Mouse (Mus musculus): ENCODE results near the gene Ubtd1.

Ubtd1 gene

DNA sequence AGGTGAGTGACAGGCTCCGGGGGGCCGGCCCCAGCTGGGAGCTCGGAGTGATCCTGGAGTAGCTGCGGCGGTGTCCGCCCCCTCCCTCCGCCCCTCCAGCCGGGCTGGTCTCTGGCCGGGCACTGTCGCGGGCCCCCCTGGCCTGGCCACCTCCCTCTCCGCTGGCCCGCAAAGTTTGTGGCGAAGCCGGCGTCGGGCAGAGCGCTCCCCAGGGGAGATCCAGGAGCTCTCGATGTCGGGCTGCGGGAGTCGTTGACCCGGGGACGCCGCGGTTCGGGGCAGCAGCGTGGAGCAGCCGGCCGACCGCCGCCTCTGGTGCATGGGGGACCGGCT, at the start of gene Ubtd1:
Gene Ubtd1, plus strand, starts transcription at position 169 of the 333 bp plus-strand sequence.
- DNase-seq: no peak

DNA sequence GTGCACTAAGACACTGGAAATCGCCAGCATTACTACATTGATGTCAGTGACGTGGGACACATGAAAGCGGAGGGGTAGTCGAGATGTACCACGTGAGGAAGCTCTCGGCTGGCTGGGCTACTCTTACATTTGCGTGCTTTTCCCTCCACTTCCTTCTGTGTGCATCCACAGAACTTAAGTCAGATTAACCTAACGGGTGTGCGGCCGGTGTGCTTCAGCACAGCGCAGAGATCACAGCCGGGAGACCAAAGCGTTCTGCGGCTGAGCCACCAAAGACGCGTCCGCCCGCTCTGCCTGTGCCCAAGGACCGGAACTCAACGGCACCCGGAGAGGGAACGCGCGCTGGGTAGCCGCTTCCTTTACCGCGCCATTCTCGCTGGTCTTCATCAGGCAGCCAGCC, 48.9 kb upstream of the Ubtd1 start:
- no peak for DNase-seq

DNA sequence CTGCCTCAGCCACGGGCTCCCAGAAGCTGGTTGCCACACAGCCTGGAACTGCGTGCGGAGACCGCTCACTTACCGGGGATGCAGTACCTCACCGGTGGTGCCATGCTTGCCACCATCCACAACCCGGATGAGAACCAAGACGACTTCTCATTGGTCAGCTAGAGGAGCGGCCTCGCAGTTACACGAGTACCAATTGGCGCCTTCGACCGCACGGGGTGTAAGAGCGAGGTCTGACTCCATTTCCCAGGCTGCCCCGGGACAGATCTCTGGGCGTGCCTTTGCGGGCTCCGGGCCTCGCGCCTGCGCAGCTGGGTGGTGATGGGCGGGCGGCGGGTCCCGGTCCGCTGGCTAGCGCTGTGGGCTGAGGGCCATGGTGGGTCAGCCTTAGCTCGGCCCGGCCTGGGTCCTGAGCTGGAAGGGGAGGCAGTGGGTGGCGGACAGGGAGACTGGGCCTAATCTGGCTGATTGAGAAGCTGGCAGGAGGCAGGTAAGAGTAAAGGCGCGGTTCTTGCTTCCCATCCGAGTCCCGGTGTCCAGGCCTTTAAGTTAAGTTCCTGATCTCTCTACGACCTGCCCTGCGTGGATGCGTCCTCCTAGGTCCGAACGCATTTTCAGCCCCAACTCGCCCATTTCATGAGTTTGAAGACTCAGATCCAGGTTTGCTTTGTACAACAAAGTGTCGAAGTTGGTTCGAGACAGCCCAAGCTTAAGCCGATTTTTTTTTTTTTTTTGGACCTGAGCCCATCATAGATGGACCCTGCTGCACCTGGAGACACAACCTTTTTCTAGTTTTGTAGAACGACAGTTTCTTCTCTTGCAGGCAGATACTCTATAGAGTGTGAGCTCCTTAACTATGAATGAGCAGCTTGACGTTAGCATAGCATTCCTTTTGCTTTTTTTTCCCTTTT, 48.1 kb upstream of the Ubtd1 start, which contains the start of the genes Exosc1 and Zdhhc16:
Gene Exosc1, minus strand, starts transcription at position 245 of the 908 bp plus-strand sequence.
Gene Zdhhc16, plus strand, starts transcription at position 302 of the 908 bp plus-strand sequence.
- DNase-seq: peak; percentile 96 to 98

DNA sequence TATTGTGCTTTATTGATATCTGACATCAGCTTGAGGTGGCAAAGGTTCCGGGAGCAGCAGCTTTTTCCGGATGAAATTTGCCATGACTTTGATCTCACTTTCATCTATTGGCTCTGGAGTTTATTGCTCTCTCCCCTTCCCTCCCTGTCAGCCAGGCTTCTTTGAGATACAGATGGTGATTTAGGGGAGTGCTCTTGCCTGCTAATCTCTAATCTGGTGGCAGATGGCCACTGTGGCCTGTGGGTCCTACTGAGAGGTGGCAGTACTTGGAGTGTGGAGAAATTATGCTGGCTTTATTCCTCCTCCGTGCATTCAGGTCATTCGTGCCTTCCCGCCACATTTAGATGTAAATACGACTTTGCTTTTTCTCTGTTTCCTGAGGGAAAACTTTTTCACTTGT, 47.4 kb upstream of the Ubtd1 start:
- no peak for DNase-seq

DNA sequence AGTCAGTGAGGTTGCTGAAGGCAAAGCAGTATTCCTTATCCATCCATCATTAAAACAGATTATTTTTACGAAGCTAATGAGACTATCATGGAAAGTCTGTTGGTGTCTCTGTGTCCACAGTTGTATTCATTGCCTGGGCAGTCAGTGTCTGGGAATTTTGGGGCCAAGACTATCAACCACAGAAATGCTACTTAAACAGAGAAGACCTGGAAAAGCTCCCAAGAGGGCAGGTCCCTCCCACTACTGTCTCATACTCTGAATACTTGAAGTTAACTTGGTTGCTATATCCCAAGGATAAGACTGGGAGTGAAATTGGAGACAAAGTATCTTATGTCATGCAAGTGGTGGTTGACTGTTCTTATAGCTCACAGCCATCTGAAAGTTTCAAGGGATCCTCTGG, 45.6 kb upstream of the Ubtd1 start:
- DNase-seq: no peak

DNA sequence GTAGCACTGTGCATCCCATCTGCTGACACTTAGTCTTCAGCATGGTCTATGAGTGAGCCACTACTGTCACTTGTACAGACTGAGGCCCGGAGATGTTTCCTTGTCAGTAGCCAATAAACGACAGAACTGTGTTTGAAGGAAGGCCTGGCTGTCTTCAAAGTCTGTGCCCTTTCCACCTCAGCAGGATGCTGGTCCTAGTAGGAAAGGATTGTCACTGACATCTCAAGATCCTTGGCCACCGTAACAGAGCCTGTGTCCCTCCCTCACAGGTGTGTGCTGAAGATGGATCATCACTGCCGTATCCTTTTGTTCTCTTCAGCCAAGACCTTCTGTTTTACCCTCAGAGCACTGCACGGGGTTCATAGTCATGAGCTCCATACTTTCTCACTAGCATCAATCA, 43.0 kb upstream of the Ubtd1 start:
- no peak for DNase-seq

DNA sequence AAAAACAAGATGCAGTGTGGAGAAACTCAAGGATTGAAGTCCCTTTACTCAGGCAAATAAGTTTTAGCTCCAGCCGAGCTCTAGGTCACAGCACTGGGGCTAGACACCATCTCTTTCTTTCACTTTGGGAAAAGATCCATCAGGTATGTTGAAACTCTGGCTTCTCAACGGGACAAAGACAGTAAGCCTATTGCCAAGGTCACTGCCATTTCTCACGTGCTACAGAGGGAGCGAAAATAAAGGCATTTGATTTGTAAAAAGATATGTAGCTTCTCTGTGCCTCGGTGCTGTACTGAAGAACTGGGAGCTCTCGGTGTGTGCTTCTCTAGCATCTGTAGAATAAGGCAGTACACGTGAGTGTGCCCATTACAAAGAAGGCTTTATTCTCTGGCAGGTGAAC, 37.7 kb upstream of the Ubtd1 start:
- DNase-seq: no peak

DNA sequence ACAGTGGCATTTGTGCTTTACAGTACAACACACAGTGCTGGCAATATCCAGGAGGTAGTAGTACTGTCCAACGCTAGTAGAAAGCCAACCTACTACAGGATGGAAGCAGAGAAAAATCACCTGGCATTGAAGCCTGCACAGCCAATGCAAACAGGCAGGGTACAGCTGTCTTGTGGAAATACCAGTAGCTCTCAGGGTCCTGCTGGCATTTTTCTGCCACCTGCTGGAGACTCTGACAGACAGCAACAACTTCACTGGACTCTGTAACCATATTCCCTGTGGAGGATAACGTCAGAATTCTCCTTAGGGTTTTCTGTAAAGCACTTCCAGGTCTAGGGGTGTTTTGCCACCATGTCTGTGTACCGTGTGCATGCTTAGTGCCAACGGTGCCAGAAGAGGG, 29.3 kb upstream of the Ubtd1 start:
- DNase-seq: peak in 1 of 2 experiments; percentile 17

DNA sequence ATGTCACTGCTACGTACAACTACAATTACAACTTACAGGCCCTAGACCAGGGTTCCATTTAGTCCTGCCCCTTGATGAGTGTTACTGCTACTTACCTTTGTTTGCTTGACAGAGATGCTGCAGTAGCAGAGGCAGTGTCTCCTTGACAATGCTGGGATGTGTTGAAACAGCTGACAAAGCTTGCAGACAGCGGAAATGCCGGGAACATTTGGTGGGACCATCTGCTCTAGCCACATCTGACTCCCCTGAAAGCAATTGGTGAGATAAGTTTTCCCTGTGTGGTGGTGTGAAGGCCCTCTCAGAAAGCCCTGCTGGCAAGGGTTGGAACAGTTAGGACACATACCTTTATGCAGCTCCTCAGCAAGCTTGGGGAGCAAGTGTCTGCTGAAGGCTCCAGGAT, 28.0 kb upstream of the Ubtd1 start:
- DNase-seq: no peak

DNA sequence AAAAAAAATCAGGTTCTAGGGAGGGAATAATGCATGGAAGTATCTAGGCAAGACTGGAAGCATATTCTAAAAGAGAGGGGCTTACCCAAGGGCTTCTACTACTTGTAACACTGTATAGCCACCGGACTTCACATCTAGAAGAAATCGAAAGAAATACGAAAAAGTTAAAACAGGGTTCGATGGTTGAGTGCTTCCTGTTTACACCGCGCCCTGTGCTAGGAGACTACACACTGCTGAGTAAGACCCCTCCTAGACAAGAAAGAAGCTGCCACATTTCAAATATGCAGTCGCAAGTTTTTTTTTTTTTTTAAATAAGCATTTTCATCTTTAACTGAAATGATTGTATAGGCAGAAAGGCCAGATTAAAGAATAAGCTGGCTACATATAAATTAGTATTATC, 11.9 kb upstream of the Ubtd1 start:
- peak in 1 of 2 experiments; percentile 17 for DNase-seq

DNA sequence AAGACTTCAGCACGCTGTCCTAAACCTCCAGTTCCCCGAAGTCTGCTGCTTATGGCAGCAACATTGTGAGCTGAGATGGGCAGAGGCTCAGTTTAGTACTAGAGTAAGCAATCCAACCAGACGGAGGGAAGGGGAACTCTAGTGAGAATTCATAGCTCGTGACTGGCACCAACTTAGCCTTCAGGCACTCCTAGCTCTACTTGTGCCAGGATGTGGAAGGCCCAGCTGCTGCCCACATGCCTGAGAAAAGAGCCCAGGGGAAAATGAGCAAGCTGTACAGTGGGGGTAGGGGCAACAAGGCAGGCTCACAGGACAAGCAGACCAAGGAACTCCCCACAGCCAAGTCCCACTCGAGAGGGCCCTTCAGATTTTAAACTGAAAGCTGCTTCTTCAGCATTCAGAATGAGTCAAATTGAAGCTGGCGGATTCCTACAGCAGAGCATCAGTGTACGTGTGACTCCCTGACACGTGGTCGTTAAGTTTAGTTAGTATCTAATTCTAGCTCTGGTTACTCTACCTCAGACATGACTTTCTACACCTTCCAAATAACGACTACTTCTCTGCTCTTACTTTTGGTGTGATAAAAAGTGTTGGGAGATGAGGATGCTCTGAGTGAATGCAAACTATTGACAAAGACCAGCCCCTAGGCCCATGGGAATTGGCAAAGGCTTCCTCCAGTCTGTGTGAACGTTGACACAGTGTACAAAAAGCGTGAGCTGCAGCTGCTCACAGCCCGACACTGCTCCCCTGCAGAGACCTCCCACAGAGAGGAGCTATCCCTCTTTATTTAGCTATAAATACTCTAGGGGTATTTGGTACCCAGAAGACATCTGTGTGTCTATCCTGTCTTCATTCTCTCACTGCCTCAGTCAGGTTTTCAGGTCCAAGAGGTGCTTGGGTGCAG, 7.4 kb upstream of the Ubtd1 start:
- DNase-seq: no peak

DNA sequence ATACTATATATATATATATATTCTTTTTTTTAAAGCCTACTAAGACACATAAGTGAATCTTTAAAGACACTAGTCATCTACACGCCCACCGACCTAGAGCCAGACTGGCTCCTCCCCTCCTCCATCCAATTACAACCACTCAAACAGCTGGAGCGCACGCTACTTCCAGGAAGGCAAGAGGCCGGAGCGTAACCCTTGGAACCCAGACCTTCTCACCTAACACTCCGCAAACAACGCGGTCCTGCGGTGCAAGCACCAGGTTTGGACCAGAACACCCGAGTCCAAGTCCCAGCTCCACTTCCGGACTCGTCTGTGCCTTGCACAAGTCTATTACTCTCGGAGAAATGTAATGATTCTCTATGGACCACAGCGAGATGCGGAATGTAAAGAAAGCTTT, 1.1 kb upstream of the Ubtd1 start:
- no peak for DNase-seq

DNA sequence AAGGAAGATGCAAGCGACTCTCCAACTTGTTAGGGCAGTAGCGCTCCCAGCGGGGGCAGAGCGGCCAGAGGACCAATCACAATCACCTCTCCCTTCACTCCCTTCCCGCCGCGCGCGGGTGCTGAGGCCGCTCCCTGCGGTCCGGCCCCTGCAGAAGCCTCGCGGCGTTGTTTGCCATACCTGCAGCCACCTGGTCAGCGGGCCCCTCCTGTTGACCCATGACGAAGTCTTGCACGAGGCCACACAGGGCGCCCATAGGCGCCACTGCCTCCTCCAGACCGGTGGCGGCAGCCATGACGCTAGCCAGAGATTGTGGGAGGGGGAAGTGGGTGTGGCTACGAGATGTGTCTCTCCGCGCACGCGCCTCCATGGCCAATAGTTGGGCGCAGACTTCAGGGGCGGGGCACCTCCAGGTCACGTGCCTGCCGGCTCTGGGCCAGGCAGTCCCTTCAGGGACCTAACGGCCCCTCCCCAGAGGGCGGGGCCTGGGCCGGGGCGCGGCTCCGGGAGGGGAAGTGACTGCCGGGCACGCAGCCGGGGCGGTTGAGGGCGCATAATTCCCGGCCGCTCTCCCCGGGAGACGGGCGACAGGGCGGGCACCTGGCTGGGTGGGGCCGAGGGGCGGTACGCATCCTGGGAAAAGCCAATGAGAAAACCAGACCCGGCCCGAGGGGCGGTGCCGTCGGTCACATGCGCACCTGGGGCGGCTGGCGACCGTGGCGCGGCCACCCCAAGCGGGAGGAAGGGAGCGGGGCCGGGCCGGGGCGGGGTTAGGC, 556 bp upstream of the Ubtd1 start, which contains the start of gene Mms19:
Gene Mms19, minus strand, starts transcription at position 339 of the 776 bp plus-strand sequence.
- DNase-seq: peak; percentile 98 to 100

DNA sequence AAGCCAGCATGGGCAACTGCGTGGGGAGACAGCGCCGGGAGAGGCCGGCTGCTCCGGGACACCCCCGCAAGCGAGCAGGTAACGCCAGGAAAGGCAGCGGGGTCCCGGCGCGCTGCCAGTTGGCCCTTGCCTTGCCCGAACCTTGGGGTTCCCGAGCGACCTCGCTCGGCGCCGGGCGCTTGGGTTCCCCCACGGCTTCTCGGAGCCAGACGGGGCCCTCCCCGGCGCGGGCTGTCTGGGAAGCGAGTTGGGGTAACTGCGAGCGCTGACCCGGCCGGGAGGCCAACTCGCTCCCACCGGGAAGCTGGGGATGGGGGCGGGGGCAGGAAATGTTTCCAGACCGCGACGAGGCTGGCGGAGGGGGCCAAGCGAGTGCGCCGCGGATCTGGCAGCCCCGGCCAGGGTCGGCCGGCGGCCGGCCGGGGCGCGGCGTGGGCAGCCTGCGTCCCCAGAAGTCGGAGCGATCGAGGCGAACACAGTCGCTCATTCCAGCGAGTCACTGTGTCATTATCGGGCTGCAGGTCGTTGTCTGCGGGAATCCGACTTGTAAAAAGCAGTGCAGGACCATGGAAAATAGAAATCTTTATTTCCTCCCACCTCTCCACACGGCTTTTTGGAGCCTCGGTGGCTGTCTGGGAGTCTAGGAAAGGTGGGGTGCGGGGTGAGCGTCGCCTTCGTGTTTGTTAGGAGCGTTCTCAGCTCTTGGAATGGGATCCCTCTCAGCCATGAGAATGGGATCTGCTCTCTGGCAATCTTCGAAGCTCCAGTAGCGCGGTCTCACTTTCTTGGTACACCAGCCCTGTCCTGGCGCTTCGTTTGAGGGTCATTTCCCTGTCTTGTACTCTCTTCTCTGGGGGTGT, 598 bp downstream of the Ubtd1 start:
- DNase-seq: peak in 1 of 2 experiments; percentile 7

DNA sequence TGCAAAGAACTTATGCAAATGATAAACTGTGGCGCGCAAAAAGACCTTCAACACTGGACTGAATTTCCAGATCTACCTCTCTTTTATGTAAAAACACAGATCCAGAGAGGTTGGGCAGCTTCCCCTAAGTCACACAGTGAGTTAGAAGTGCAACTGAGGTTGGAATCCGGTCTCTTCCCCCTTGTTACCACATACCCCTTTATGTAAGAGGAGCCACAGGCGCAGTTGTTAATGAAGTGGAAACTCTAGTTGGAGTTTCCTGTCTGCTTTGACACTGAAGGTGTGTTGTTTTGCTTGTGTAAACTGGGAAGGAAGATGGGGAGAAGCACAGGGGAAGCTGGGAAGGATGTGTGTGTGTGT, 1.2 kb downstream of the Ubtd1 start:
- DNase-seq: no peak

DNA sequence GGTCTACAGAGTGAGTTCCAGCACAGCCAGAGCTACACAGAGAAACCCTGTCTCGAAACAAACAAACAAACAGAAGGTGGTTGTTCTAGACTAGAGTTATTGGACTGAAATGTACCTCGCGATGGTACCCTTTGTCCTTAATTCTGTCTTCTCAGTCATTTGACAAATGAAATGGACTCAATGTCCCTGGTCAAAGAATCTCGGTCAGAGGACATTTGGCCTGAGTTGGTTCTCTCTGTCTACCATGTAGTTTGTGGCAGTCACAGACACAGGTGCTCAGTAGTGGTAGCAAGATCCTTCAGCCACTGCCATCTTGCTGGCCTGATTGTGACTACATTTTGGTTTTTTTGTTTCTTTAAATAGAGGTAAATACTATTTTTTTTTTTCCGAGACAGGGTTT, 4.4 kb downstream of the Ubtd1 start:
- no peak for DNase-seq

DNA sequence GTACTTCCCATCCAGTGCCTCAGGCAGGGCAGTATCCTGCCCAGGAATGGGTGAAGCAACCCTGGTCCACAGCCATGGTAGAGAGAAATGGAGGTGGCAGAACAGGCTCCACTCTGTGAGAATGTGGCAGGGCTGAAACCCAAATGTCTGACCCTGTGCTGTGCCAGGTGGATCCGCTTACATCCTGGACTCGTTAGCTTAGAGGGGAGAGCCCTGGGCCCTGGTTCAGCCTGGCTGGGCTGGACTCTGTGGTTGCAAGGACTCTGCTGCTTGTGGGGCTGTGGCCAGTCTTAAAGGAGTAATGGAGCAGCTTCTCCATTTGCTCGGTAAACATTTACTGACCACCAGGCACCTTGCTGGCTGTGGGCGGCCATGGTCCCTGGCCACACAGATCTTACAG, 5.6 kb downstream of the Ubtd1 start:
- no peak for DNase-seq

DNA sequence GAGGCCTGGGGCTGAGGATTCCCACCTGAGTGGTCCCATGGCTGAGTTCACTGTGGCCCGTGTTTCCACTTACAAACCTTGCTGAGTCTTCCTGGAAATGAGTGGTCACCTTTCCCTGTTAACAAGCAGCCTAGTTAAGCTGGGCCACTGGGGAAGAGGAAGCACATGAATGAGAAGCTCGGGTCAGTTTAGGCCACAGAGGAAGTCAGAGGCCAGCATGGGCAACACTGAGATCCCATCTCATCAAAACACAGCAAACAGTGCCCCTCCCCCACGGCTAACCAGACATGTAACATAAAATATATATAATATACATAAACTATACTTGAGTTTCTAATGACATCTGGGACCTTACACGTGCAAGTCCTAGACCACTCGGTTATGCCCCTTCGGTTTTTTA, 8.2 kb downstream of the Ubtd1 start:
- no peak for DNase-seq

DNA sequence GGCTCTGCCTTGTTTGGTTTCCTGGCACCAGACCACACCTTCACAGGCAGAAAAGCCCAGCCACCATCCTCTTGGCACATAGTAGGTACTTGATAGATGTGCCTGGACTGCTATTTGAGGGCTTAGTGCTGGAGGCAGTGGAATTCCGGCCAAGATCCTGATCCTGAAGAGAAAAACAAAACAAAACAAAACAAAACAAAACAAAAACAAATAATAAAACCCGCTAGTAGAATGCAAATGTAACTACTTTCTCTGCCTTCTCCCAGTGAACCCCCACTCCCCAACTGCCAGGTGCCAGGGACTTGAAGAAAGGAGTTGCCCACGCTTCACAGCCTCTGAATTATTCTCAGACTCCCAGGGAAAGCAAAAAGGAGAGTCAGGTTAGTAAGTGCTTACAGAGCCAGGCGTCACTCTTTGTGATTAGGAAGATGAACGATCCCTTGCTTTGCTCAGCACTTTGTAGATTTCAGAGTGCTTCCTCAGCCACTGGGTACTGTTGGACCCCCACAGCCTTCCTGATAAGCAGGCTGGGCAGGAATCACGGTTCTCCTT, 10.4 kb downstream of the Ubtd1 start:
- no peak for DNase-seq

DNA sequence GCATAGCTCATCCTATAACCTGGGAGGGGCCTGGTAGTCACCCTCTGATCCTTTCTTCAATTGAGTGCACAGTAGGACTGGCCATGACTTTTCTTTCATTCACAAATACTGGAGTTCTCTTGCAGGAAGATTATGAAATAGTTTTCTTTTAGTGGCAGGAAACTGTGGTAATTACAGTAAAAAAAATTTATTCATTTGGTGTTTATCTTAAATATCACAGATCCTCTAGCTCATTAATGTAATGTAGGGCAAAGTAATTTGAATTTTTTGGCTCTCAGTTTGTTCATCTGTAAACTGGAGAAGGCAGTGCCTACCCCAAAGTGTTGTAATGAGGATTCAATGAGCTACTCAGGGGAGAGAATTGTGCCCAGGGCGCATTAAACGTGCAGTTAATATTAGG, 11.4 kb downstream of the Ubtd1 start:
- no peak for DNase-seq

DNA sequence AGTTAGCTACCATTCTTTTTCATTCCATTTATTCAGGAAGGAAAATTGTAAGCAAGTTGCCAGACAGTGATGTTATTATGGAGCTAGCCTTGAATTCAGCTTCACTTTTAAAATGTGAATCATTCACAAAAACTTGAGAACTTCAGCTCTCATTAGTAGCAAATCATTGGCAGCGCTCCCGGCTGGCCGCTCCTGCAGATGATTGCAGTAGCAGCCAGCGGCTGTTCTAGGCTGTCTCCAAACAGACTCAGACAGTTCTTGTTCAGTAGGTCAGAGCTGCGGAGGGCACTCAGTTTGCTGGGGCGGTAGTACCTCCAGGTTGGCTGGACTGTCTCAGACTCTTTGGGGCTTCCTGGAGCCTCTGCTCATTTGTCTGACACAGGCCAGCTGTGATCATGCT, 11.9 kb downstream of the Ubtd1 start:
- DNase-seq: no peak

DNA sequence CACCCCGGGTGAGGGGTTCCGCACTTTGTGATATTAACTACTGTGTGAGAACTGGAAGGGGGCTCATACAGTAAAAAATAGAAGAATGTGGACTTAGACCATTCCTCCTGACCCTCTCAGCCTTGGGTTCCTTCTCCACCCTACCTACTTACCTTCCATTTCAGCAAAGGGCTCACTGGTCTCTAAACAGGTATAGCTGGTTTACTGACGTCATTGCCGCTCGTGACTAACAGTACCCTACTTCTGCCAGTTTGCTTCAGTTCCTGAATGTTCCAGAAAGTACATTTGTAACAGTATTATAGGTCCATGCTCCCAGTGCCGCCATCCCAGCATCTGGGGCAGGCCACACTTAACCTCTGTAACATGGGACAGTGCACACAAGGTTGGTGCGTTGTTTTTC, 12.5 kb downstream of the Ubtd1 start:
- DNase-seq: no peak
